Mouse (Mus musculus): Measurements from ENCODE around the gene Gm45837.

Gene Gm45837

GRCm38 (mm10) chr7:101391909-101392479 lies 18.7 kb upstream of the Gm45837 start:
- no peak for DNase-seq (ENCODE audit: low read depth, low spot score)

- DNase-seq (ENCODE audit: low read depth, low spot score) = no peak
These were observed 17.7 kb upstream of the Gm45837 start for GRCm38 (mm10) chr7:101393015-101393414.

- DNase-seq (ENCODE audit: low read depth, low spot score) = no peak
These were observed 16.8 kb upstream of the Gm45837 start for GRCm38 (mm10) chr7:101393694-101394504.

- no peak for DNase-seq (ENCODE audit: low read depth, low spot score)
These were observed 16.1 kb upstream of the Gm45837 start for GRCm38 (mm10) chr7:101394569-101394968.

- no peak for DNase-seq (ENCODE audit: low read depth, low spot score)
These were observed 15.2 kb upstream of the Gm45837 start for GRCm38 (mm10) chr7:101395471-101395870.

GRCm38 (mm10) chr7:101397175-101397574 lies 13.5 kb upstream of the Gm45837 start:
- DNase-seq (ENCODE audit: low read depth, low spot score) = no peak

GRCm38 (mm10) chr7:101401510-101401909 lies 9.2 kb upstream of the Gm45837 start:
- no peak for DNase-seq (ENCODE audit: low read depth, low spot score)

- no peak for DNase-seq (ENCODE audit: low read depth, low spot score)
These were observed 6.9 kb upstream of the Gm45837 start for GRCm38 (mm10) chr7:101403831-101404230.

- DNase-seq (ENCODE audit: low read depth, low spot score) = peak; percentile 60
These were observed 2.1 kb downstream of the Gm45837 start for GRCm38 (mm10) chr7:101412796-101413195.

- DNase-seq (ENCODE audit: low read depth, low spot score) = no peak
These were observed 3.5 kb downstream of the Gm45837 start for GRCm38 (mm10) chr7:101414209-101414608.

- no peak for DNase-seq (ENCODE audit: low read depth, low spot score)
These were observed 4.2 kb downstream of the Gm45837 start for GRCm38 (mm10) chr7:101414661-101415511.

GRCm38 (mm10) chr7:101415512-101416100 lies 4.9 kb downstream of the Gm45837 start:
- no peak for DNase-seq (ENCODE audit: low read depth, low spot score)

GRCm38 (mm10) chr7:101416391-101416790 lies 5.7 kb downstream of the Gm45837 start:
- DNase-seq (ENCODE audit: low read depth, low spot score) = no peak

- no peak for DNase-seq (ENCODE audit: low read depth, low spot score)
These were observed 8.5 kb downstream of the Gm45837 start for GRCm38 (mm10) chr7:101419013-101419770.

GRCm38 (mm10) chr7:101421529-101421928 lies 10.8 kb downstream of the Gm45837 start, which contains the start of gene Pde2a:
TSS of gene Pde2a (plus strand) at chr7:101421691.
- no peak for DNase-seq (ENCODE audit: low read depth, low spot score)

- DNase-seq (ENCODE audit: low read depth, low spot score) = no peak
These were observed 11.4 kb downstream of the Gm45837 start for GRCm38 (mm10) chr7:101422069-101422468.

GRCm38 (mm10) chr7:101422646-101423045 lies 12.0 kb downstream of the Gm45837 start:
- DNase-seq (ENCODE audit: low read depth, low spot score) = no peak

GRCm38 (mm10) chr7:101423970-101424369 lies 13.3 kb downstream of the Gm45837 start:
- DNase-seq (ENCODE audit: low read depth, low spot score) = no peak

- no peak for DNase-seq (ENCODE audit: low read depth, low spot score)
These were observed 16.0 kb downstream of the Gm45837 start for GRCm38 (mm10) chr7:101426692-101427091.

- no peak for DNase-seq (ENCODE audit: low read depth, low spot score)
These were observed 17.1 kb downstream of the Gm45837 start for GRCm38 (mm10) chr7:101427736-101428135.

GRCm38 (mm10) chr7:101435038-101435437 lies 24.4 kb downstream of the Gm45837 start:
- no peak for DNase-seq (ENCODE audit: low read depth, low spot score)
